Mouse (Mus musculus) midbrain, embryonic 11.5 days (tissue): ENCODE measurements at regions not wholly inside any gene's neighbourhood (a gene's known extent, or its start where the extent isn't known, plus 50 kb on each side); places are given as distances from the start of the nearest gene placed in this dataset.
A peak's percentile ranks its signal among the peaks of the same experiment; 100 is the strongest.

Experiments
- ATAC-seq: fragments of 200-750 bp; cut with Nextera tagmentation; 2 replicates; pipeline ENCODE4 v1.8.0; 2017; ENCODE audit warnings: moderate TSS enrichment, moderate library complexity; ENCODE audit not compliant: low FRiP score
- DNase-seq: peaks from one replicate; pipeline ENCODE4 v3.0.0; 2015; ENCODE audit warnings: low spot score; ENCODE audit errors: missing footprints
- H3K27ac ChIP-seq: fragments of 300-500 bp; sonication (generic); 2 replicates; pipeline ENCODE4 v1.5.1; 2014; ENCODE audit warnings: low read depth, low read length
- H3K27me3 ChIP-seq: fragments of 300-500 bp; sonication (generic); 2 replicates; pipeline ENCODE4 v1.6.1; 2014; ENCODE audit warnings: mild to moderate bottlenecking, low read length, moderate library complexity, mixed read lengths; ENCODE audit not compliant: control insufficient read depth, insufficient read depth
- H3K36me3 ChIP-seq: fragments of 300-500 bp; sonication (generic); 2 replicates; pipeline ENCODE4 v1.6.1; 2014; ENCODE audit warnings: mild to moderate bottlenecking, low read length, moderate library complexity, mixed read lengths; ENCODE audit not compliant: control insufficient read depth, insufficient read depth
- H3K4me1 ChIP-seq: fragments of 300-500 bp; sonication (generic); 2 replicates; pipeline ENCODE4 v1.6.1; 2014; ENCODE audit warnings: low read length; ENCODE audit not compliant: control insufficient read depth, insufficient read depth
- H3K4me2 ChIP-seq: fragments of 300-500 bp; sonication (generic); 2 replicates; pipeline ENCODE4 v1.6.1; 2014; ENCODE audit warnings: mild to moderate bottlenecking, moderate library complexity
- H3K4me3 ChIP-seq: fragments of 300-500 bp; sonication (generic); 2 replicates; pipeline ENCODE4 v1.5.1; 2014; ENCODE audit warnings: low read depth, low read length
- H3K9ac ChIP-seq: fragments of 300-500 bp; sonication (generic); 2 replicates; pipeline ENCODE4 v1.6.1; 2014; ENCODE audit warnings: low read length
- H3K9me3 ChIP-seq: fragments of 300-500 bp; sonication (generic); 2 replicates; pipeline ENCODE4 v1.6.1; 2016; ENCODE audit warnings: low read length; ENCODE audit not compliant: control insufficient read depth
- WGBS: fragments of 180-500 bp; shearing (Covaris S2); extraction: QIAGEN DNeasy Blood & Tissue Kit; methylation state at CpG from one replicate; pipeline ENCODE4 v1.1.7; 2014; 5-methylcytosine and 5-hydroxymethylcytosine counted together

DNA sequence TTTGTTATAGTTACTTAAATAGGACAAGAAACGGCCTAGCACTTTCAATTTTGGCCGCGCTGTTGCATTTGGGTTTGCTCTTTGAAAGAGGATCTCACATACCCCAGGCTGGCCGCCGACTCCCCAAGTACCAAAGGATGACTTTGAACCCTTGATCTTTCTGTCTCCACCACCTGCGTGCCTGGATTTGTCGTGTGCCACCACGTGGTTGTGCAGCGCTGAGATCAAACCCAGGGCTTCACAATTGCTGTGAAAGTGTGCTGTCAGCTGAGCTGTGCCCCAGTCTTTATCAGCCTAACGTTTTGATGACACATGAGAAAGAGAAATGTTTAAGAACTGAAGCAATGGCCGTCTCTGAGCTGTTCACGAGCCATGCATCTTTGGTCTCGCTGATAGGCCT, 67.0 kb upstream of the Trp53i11 start:
- Histone ChIP-seq H3K27me3 (no peaks in the 10 kb centered on the region), H3K4me2 (no peak overlapping the region), H3K36me3 (no peaks in the 10 kb centered on the region), H3K9me3 (no peaks in the 10 kb centered on the region), H3K4me1 (peaks cover 5% of the 10 kb centered on the region; the same call in 1 of the 2 replicates), H3K9ac (no peak overlapping the region), H3K4me3 (no peak overlapping the region), H3K27ac (no peak overlapping the region)
- DNase-seq (no peak), ATAC-seq (no peak)
- WGBS: 87% methylated on average over 13 of the region's 13 CpGs

DNA sequence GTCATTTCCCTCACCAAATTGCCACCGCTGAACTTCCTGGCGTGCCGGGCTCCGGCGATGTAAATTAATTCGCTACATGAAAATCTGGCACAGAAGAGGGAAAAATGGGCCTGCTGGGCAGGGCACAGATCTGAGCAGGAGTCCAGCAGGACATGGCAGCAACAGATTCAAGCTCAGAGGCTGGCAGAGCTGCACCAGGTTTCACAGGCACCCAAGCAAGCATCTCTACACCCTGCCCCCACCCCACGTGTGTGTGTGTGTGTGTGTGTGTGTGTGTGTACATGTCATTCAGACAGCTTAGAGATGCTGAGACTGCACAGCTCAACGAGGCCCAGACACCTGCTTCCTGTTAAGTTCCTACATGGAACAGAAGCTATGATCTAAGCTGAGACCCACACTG, 68.3 kb upstream of the Trp53i11 start:
- H3K4me3 ChIP-seq: no peak overlapping the region
- H3K4me1 ChIP-seq: peaks cover 5% of the 10 kb centered on the region; the same call in 1 of the 2 replicates
- H3K27ac ChIP-seq: no peak overlapping the region
- no peaks in the 10 kb centered on the region for H3K27me3 ChIP-seq
- no peak for DNase-seq
- whole genome bisulfite sequencing: 80% methylated on average over 8 of the region's 8 CpGs
- no peak for ATAC-seq
- no peaks in the 10 kb centered on the region for H3K36me3 ChIP-seq
- H3K4me2 ChIP-seq: no peak overlapping the region
- H3K9ac ChIP-seq: no peak overlapping the region
- no peaks in the 10 kb centered on the region for H3K9me3 ChIP-seq

DNA sequence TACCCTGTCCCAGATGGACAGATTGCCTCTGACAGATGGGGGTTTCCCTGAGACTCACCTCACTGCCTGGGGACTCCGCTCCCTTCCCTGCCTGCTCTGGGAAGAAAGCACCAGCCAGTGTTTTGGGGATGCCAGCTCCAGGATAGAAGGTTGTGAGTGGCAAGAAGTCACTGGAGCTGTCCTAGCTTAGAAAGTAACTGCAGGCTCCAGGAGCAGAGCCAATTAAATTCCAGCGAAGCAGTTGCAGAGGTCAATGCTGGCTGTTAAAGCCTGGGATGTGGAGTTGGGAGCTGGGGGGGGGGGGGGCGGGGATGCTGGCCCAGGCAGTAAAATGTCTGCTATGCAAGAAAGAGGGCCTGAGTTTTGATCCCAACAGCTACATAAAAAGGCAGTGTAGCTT, 69.3 kb upstream of the Prdm11 start:
- H3K4me2 ChIP-seq: no peak overlapping the region
- DNase-seq (no peak), ATAC-seq (no peak)
- no peaks in the 10 kb centered on the region for H3K9me3 ChIP-seq
- H3K27me3 ChIP-seq: no peaks in the 10 kb centered on the region
- H3K27ac ChIP-seq: no peak overlapping the region
- H3K36me3 ChIP-seq: no peaks in the 10 kb centered on the region
- no peak overlapping the region for H3K4me3 ChIP-seq
- WGBS: 73% methylated on average over 3 of the region's 3 CpGs
- no peaks in the 10 kb centered on the region for H3K4me1 ChIP-seq
- no peak overlapping the region for H3K9ac ChIP-seq

DNA sequence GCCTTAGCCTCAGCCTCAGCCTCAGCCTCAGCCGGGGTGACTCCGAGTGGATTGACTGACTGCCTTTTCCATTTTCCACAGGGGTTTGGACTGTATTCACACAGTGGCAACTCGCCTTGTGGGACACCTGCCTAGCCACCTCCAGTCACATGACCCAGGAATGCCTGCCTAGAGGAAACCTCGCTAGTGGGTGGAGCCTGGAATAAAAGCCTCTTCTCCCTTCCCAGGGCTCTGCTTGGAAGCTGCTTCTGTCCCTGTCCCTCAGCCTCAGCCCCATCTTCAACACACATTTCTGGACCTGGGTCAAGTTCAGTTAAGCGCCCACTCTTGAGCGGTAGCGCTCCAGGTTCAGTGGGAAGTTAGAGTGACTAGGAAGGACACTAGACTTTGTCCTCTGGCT, 68.0 kb upstream of the Prdm11 start:
- ATAC-seq (no peak), DNase-seq (peak; percentile 76)
- no peak overlapping the region for H3K4me3 ChIP-seq
- H3K4me2 ChIP-seq: no peak overlapping the region
- no peaks in the 10 kb centered on the region for H3K27me3 ChIP-seq
- no peaks in the 10 kb centered on the region for H3K4me1 ChIP-seq
- H3K27ac ChIP-seq: no peak overlapping the region
- H3K9ac ChIP-seq: no peak overlapping the region
- no peaks in the 10 kb centered on the region for H3K9me3 ChIP-seq
- 77% methylated on average over 7 of the region's 7 CpGs for WGBS
- no peaks in the 10 kb centered on the region for H3K36me3 ChIP-seq

DNA sequence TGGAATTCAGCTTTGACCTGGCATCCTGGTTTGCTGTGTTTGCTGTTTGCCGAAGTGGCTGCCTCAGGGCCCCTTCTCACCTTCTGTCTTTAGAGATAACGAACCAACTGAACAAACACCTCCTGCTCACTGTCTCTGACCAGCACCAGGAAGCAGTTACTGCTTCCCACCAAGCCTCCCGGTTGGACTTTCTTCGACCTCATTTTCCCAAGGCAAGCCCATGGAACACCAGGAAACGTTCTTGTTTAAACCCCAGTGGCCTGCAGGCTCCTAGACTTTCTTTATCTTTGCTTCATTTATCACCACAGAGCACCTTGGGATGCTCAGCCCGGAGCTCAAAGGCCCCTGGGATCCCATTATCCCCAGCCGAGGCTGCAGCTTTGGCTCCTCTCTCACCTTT, 66.4 kb upstream of the Prdm11 start:
- Histone ChIP-seq H3K27me3 (no peaks in the 10 kb centered on the region), H3K4me1 (no peaks in the 10 kb centered on the region), H3K27ac (no peak overlapping the region), H3K9me3 (no peaks in the 10 kb centered on the region), H3K4me3 (no peak overlapping the region), H3K4me2 (no peak overlapping the region), H3K9ac (no peak overlapping the region), H3K36me3 (no peaks in the 10 kb centered on the region)
- WGBS: 63% methylated on average over 7 of the region's 7 CpGs
- DNase-seq: peak; percentile 69
- no peak for ATAC-seq

DNA sequence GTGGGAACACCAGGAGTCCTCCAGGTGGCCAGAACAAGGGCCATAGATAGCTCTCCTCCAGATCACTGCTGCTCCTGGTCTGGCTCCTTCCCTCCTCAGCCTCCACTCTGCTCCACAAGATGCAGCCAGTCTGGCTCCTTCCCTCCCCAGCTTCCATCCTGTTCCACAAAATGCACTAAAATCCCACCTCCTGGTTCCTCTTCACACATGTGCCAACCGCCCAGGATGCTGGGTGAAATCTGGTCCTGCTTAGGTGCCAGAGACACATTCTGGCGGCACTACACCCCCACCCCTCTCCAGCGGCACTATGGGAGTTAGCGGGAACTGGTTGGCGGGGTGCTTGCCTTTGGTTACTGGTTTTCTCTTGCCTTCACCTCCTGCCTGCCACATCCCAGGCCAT, 64.9 kb upstream of the Prdm11 start:
- Histone ChIP-seq H3K4me2 (no peak overlapping the region), H3K4me1 (no peaks in the 10 kb centered on the region), H3K9ac (no peak overlapping the region), H3K27ac (no peak overlapping the region), H3K4me3 (no peak overlapping the region), H3K27me3 (no peaks in the 10 kb centered on the region), H3K36me3 (no peaks in the 10 kb centered on the region), H3K9me3 (no peaks in the 10 kb centered on the region)
- ATAC-seq: no peak
- 81% methylated on average over 5 of the region's 5 CpGs for WGBS
- no peak for DNase-seq

DNA sequence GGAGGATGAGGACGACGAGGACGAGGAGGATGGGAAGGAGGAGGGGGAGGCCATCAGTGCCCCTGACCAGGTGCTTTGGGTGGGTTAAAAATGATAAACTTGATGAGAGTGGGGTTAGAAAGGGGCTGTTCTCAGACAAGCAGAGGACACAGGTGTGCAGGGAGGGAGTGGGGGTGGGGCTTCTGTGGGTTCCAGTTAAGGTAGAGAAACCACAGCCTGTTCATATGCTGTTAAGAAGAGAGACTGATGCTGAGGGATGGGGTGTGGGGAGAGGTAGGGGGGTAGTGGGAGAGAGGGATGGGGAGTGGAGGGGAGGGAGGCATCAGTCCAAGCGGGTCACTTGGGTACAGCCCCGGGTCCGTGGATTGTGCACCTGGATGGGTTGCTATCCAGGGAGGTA, 60.6 kb upstream of the Prdm11 start:
- DNase-seq: peak; percentile 39
- Histone ChIP-seq H3K4me3 (no peak overlapping the region), H3K9ac (no peak overlapping the region), H3K9me3 (no peaks in the 10 kb centered on the region), H3K36me3 (no peaks in the 10 kb centered on the region), H3K4me1 (no peaks in the 10 kb centered on the region), H3K27me3 (no peaks in the 10 kb centered on the region), H3K27ac (no peak overlapping the region), H3K4me2 (no peak overlapping the region)
- ATAC-seq: no peak
- WGBS: 62% methylated on average over 6 of the region's 6 CpGs

DNA sequence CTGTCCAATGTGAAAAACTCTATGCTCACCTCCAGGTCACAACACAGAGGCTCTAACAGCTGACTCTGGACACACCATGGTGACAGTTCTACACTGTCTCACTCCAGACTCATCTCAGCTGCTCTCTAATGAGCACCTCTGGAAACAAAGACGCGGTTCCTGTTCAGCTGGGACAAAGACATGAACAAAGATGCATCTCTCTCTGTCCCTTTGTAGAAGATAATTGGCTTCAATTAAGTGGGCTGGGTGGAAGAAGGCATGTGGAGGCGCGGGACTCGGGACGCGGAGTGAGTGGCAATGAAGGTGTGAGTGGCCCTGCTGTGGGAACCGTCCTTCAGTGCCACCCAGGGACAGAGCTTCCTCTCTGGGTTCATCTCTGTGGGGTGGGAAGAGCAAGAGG, 56.0 kb upstream of the Prdm11 start:
- H3K4me3 ChIP-seq: no peak overlapping the region
- DNase-seq: peak; percentile 17
- ATAC-seq: no peak
- no peak overlapping the region for H3K9ac ChIP-seq
- WGBS: 83% methylated on average over 8 of the region's 8 CpGs
- no peak overlapping the region for H3K27ac ChIP-seq
- no peaks in the 10 kb centered on the region for H3K9me3 ChIP-seq
- H3K4me2 ChIP-seq: no peak overlapping the region
- no peaks in the 10 kb centered on the region for H3K36me3 ChIP-seq
- H3K4me1 ChIP-seq: peaks cover 3% of the 10 kb centered on the region; the same call in 1 of the 2 replicates
- H3K27me3 ChIP-seq: no peaks in the 10 kb centered on the region

DNA sequence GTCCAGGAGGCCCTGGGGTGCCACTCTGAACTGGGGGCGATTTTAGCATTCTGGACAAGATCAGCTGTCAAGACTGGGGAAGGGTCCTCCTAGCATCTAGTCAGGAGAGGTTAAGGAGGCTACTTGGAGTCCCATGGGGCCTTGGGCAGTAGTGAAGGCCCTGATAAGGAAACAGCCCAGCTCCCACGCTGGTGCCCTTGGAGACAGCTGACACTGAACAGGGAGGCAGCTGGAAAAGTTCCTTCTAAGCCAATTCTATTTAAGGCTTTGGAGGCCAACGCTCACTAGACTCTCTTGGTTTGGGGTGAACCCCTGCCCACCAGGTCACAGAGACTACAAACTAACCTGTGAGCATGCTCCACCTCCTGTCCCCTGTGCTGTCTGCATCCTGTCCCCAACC, 53.8 kb upstream of the Prdm11 start:
- no peak overlapping the region for H3K4me2 ChIP-seq
- H3K27ac ChIP-seq: no peak overlapping the region
- H3K9ac ChIP-seq: no peak overlapping the region
- 71% methylated on average over 3 of the region's 3 CpGs for WGBS
- H3K9me3 ChIP-seq: no peaks in the 10 kb centered on the region
- no peak overlapping the region for H3K4me3 ChIP-seq
- no peaks in the 10 kb centered on the region for H3K36me3 ChIP-seq
- ATAC-seq: no peak
- H3K27me3 ChIP-seq: no peaks in the 10 kb centered on the region
- peaks cover 3% of the 10 kb centered on the region; the same call in 1 of the 2 replicates for H3K4me1 ChIP-seq
- peak; percentile 74 for DNase-seq

DNA sequence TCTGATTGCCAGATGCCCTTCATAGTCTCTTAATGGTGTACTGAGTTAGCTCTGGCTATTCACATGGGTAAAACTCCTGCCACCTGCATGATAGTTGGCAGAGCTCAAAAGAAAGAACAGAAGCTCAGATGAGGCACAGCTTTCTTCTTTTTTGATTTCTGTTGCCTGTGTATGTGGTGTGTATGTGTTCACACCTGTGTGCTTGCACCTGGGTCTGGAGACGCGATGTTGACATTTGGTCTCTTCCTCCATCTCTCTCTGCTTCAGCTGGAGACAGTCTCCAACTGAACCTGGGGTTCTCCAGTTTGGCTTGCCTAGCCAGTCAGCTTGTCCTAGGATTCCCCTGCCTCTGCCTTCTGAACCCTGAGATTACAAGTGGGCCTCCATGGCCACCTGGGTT, 51.0 kb upstream of the Prdm11 start:
- no peaks in the 10 kb centered on the region for H3K27me3 ChIP-seq
- 92% methylated on average over 2 of the region's 2 CpGs for WGBS
- peaks cover 3% of the 10 kb centered on the region; the same call in 1 of the 2 replicates for H3K4me1 ChIP-seq
- ATAC-seq (no peak), DNase-seq (peak; percentile 26)
- H3K9me3 ChIP-seq: no peaks in the 10 kb centered on the region
- no peak overlapping the region for H3K4me3 ChIP-seq
- no peak overlapping the region for H3K27ac ChIP-seq
- H3K9ac ChIP-seq: no peak overlapping the region
- no peak overlapping the region for H3K4me2 ChIP-seq
- H3K36me3 ChIP-seq: no peaks in the 10 kb centered on the region
